Mouse (Mus musculus): ENCODE data around the gene Isg20l2.

- TF ChIP-seq POLR2A (IDR thresholded peaks at IDR 0.05; ENCODE audit: borderline replicate concordance, extremely low read depth, low read depth, low read length) (peak; percentile 51; the same call in 1 of the 2 replicates), CTCF (IDR thresholded peaks at IDR 0.05; ENCODE audit: insufficient read depth, low read length) (no peak)
These were observed 24.1 kb upstream of the Isg20l2 start, which contains the start of gene Hdgf for GRCm38 (mm10) chr3:87905880-87906485.

Measured in lung, adult 2 months (tissue).